Mouse (Mus musculus) midbrain, embryonic 12.5 days (tissue): ENCODE measurements around the gene Kif3a. TPM values are rescaled to one million over a fixed set of nuclear protein-coding genes. Genes with fewer than 3 reads are reported as not detected.

ENCODE experiments used
- ATAC-seq: fragments of 200-750 bp; cut with Nextera tagmentation; 2 replicates; pipeline ENCODE4 v1.8.0; 2017; ENCODE audit warnings: low read depth, moderate TSS enrichment, moderate library complexity; ENCODE audit not compliant: low FRiP score
- H3K27ac ChIP-seq: fragments of 300-500 bp; sonication (generic); replicated peaks from 2 replicates; pipeline ENCODE4 v1.5.1; 2016; ENCODE audit warnings: mild to moderate bottlenecking
- H3K27me3 ChIP-seq: fragments of 300-500 bp; sonication (generic); 2 replicates; pipeline ENCODE4 v1.6.1; 2016; ENCODE audit warnings: mild to moderate bottlenecking
- H3K36me3 ChIP-seq: fragments of 300-500 bp; sonication (generic); 2 replicates; pipeline ENCODE4 v1.6.1; 2016
- H3K4me1 ChIP-seq: fragments of 300-500 bp; sonication (generic); 2 replicates; pipeline ENCODE4 v1.6.1; 2016
- H3K4me2 ChIP-seq: fragments of 300-500 bp; sonication (generic); replicated peaks from 2 replicates; pipeline ENCODE4 v1.6.1; 2016; ENCODE audit warnings: mild to moderate bottlenecking, moderate library complexity
- H3K4me3 ChIP-seq: fragments of 300-500 bp; sonication (generic); 2 replicates; pipeline ENCODE4 v1.5.1; 2016; ENCODE audit warnings: mild to moderate bottlenecking
- H3K9ac ChIP-seq: fragments of 300-500 bp; sonication (generic); replicated peaks from 2 replicates; pipeline ENCODE4 v1.6.1; 2016; ENCODE audit warnings: mild to moderate bottlenecking, moderate library complexity
- H3K9me3 ChIP-seq: fragments of 300-500 bp; sonication (generic); 2 replicates; pipeline ENCODE4 v1.6.1; 2016; ENCODE audit warnings: mild to moderate bottlenecking
- WGBS: fragments of 180-500 bp; shearing (Covaris S2); methylation state at CpG from one replicate; pipeline ENCODE4 v1.1.7; 2016; 5-methylcytosine and 5-hydroxymethylcytosine counted together
- polyA plus RNA-seq: library from polyadenylated mRNA; unstranded; fragments of >200 nt; fragmentation: Nextera tagmentation; extraction: Ambion mirVana; gene quantifications from 2 replicates; pipeline ENCODE4 v1.2.1, GENCODE M21; 2016

Kif3a gene
- polyA plus RNA-seq, 1 experiment from 2014 or later, result 127 TPM

GRCm38 (mm10) chr11:53590368-53590768 lies 23.2 kb downstream of the Kif3a start:
- H3K4me1 ChIP-seq, result no peaks in the 10 kb centered on the region
- H3K36me3 ChIP-seq, result peaks cover 76% of the 10 kb centered on the region
- no peak overlapping the region for H3K4me2 ChIP-seq
- H3K9ac ChIP-seq, result no peak overlapping the region
- no peak for ATAC-seq
- H3K27me3 ChIP-seq, result no peaks in the 10 kb centered on the region
- H3K4me3 ChIP-seq, result no peak overlapping the region
- WGBS, result 40% methylated on average over 15 of the region's 15 CpGs
- no peak overlapping the region for H3K27ac ChIP-seq
- no peaks in the 10 kb centered on the region for H3K9me3 ChIP-seq

GRCm38 (mm10) chr11:53591116-53591515 lies 23.9 kb downstream of the Kif3a start:
- Histone ChIP-seq H3K9ac (no peak overlapping the region), H3K4me3 (no peak overlapping the region), H3K4me2 (no peak overlapping the region), H3K4me1 (no peaks in the 10 kb centered on the region), H3K27ac (no peak overlapping the region), H3K36me3 (peaks cover 75% of the 10 kb centered on the region), H3K9me3 (no peaks in the 10 kb centered on the region), H3K27me3 (no peaks in the 10 kb centered on the region)
- no peak for ATAC-seq
- 95% methylated on average over 5 of the region's 5 CpGs for WGBS

GRCm38 (mm10) chr11:53604983-53605382 lies 37.8 kb downstream of the Kif3a start:
- no peak for ATAC-seq
- Histone ChIP-seq H3K4me3 (no peak overlapping the region), H3K36me3 (peaks cover 13% of the 10 kb centered on the region), H3K4me1 (peaks cover 11% of the 10 kb centered on the region; the same call in 1 of the 2 replicates), H3K27me3 (no peaks in the 10 kb centered on the region), H3K4me2 (no peak overlapping the region), H3K27ac (no peak overlapping the region), H3K9ac (no peak overlapping the region), H3K9me3 (no peaks in the 10 kb centered on the region)
- 98% methylated on average over 3 of the region's 3 CpGs for WGBS

- Histone ChIP-seq H3K4me3 (no peak overlapping the region), H3K9me3 (no peaks in the 10 kb centered on the region), H3K4me1 (peaks cover 11% of the 10 kb centered on the region; the same call in 1 of the 2 replicates), H3K27me3 (no peaks in the 10 kb centered on the region), H3K4me2 (peak overlapping the region; percentile 35), H3K27ac (no peak overlapping the region), H3K9ac (no peak overlapping the region), H3K36me3 (peaks cover 10% of the 10 kb centered on the region)
- 4% methylated on average over 12 of the region's 12 CpGs for WGBS
- ATAC-seq, result no peak
Measured at GRCm38 (mm10) chr11:53605609-53606008, 38.4 kb downstream of the Kif3a start.

- WGBS, result 77% methylated on average over 6 of the region's 6 CpGs
- Histone ChIP-seq H3K9ac (no peak overlapping the region), H3K27ac (no peak overlapping the region), H3K4me3 (no peak overlapping the region), H3K9me3 (no peaks in the 10 kb centered on the region), H3K27me3 (no peaks in the 10 kb centered on the region), H3K4me2 (no peak overlapping the region), H3K36me3 (no peaks in the 10 kb centered on the region), H3K4me1 (peaks cover 11% of the 10 kb centered on the region; the same call in 1 of the 2 replicates)
- ATAC-seq, result no peak
Measured at GRCm38 (mm10) chr11:53609231-53609630, 42.1 kb downstream of the Kif3a start.

DNA sequence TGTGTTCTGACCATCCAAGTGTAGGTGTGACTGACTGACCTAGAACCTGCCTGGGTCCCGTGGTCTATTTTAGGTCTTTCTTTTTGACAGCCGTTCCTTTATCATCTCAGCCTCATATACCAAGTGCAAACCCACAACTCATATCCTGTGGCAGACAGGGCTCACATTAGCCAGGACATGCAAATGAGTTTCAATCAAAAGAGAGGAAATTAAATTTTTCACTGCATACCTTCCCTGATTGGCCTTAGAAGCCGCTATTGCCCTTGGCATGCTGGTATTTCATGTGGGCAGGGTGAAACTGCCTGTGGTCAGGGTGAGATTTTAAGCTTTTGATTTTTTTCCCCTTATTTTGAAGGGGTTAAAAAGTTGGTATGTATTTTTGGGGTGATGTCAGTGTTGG lies 42.5 kb downstream of the Kif3a start:
- Histone ChIP-seq H3K4me3 (no peak overlapping the region), H3K27me3 (no peaks in the 10 kb centered on the region), H3K9ac (no peak overlapping the region), H3K4me1 (peaks cover 11% of the 10 kb centered on the region; the same call in 1 of the 2 replicates), H3K4me2 (no peak overlapping the region), H3K36me3 (no peaks in the 10 kb centered on the region), H3K27ac (no peak overlapping the region), H3K9me3 (no peaks in the 10 kb centered on the region)
- WGBS, result 90% methylated on average over 3 of the region's 3 CpGs
- ATAC-seq, result no peak

GRCm38 (mm10) chr11:53615172-53615571 lies 48.0 kb downstream of the Kif3a start:
- Histone ChIP-seq H3K27ac (no peak overlapping the region), H3K4me3 (no peak overlapping the region), H3K27me3 (no peaks in the 10 kb centered on the region), H3K9me3 (no peaks in the 10 kb centered on the region), H3K4me2 (no peak overlapping the region), H3K36me3 (no peaks in the 10 kb centered on the region), H3K9ac (no peak overlapping the region), H3K4me1 (no peaks in the 10 kb centered on the region; the same call in 1 of the 2 replicates)
- ATAC-seq, result no peak
- 85% methylated on average over 6 of the region's 6 CpGs for WGBS

- no peak overlapping the region for H3K4me2 ChIP-seq
- WGBS, result 98% methylated on average over 8 of the region's 8 CpGs
- H3K36me3 ChIP-seq, result no peaks in the 10 kb centered on the region
- H3K9me3 ChIP-seq, result no peaks in the 10 kb centered on the region
- no peak overlapping the region for H3K9ac ChIP-seq
- H3K27ac ChIP-seq, result no peak overlapping the region
- no peak for ATAC-seq
- H3K4me3 ChIP-seq, result no peak overlapping the region
- no peaks in the 10 kb centered on the region for H3K27me3 ChIP-seq
- H3K4me1 ChIP-seq, result no peaks in the 10 kb centered on the region; the same call in 1 of the 2 replicates
Measured at GRCm38 (mm10) chr11:53615575-53615974, 48.4 kb downstream of the Kif3a start.

- ATAC-seq, result no peak
- 84% methylated on average over 8 of the region's 8 CpGs for WGBS
- no peaks in the 10 kb centered on the region for H3K36me3 ChIP-seq
Measured at GRCm38 (mm10) chr11:53616748-53617558, 49.8 kb downstream of the Kif3a start.

GRCm38 (mm10) chr11:53617562-53618109 lies 50.5 kb downstream of the Kif3a start:
- no peaks in the 10 kb centered on the region for H3K36me3 ChIP-seq
- WGBS, result 61% methylated on average over 4 of the region's 4 CpGs
- H3K27ac ChIP-seq, result no peak overlapping the region
- no peaks in the 10 kb centered on the region for H3K9me3 ChIP-seq
- H3K4me2 ChIP-seq, result no peak overlapping the region
- no peak for ATAC-seq
- H3K4me1 ChIP-seq, result no peaks in the 10 kb centered on the region; the same call in 1 of the 2 replicates
- H3K9ac ChIP-seq, result no peak overlapping the region
- no peak overlapping the region for H3K4me3 ChIP-seq
- no peaks in the 10 kb centered on the region for H3K27me3 ChIP-seq

More at GRCm38 (mm10) chr11:53616748-53617558, 49.8 kb downstream of the Kif3a start:
- Histone ChIP-seq H3K4me1 (no peaks in the 10 kb centered on the region; the same call in 1 of the 2 replicates), H3K27ac (no peak overlapping the region), H3K4me2 (no peak overlapping the region), H3K9ac (no peak overlapping the region), H3K27me3 (no peaks in the 10 kb centered on the region), H3K4me3 (no peak overlapping the region), H3K9me3 (no peaks in the 10 kb centered on the region)

DNA sequence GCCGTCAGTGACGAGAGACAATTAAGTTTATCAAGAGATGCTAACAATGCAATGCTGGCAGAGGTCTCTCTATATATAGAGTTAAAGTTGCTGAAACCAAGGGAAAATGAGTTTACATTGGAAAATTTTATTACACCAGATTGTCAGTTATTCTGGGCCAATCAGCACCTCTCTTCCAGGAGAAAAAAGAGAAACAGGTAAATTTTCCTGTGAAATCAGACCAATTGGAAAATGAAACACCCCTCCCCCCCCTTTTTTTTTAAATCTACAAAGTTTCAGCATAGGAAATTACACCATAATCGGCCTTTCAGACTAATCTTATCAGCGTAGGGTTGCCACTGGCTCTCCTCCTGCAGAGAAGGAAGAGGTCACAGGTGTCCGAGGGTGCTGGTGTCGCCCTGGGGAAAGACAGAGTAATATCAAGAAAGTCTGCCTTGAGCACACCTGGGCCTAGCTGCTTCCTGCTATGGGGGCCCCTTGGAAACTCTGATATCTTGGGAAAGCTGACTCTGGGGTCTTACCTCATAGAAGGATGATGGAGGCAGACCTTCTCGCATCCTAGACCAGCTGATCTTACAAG lies 51.5 kb downstream of the Kif3a start, which contains the start of gene Il4:
Il4 (minus strand) TSS at position 51 of the 580 bp plus-strand sequence.
- ATAC-seq, result no peak
- WGBS, result 84% methylated on average over 7 of the region's 7 CpGs
- Histone ChIP-seq H3K4me1 (no peaks in the 10 kb centered on the region; the same call in 1 of the 2 replicates), H3K4me3 (no peak within 1 kb of the TSS), H3K27ac (no peak within 1 kb of the TSS), H3K4me2 (no peak within 1 kb of the TSS), H3K27me3 (no peaks in the 10 kb centered on the region), H3K9ac (no peak within 1 kb of the TSS), H3K9me3 (no peaks in the 10 kb centered on the region), H3K36me3 (no peaks in the 10 kb centered on the region)

DNA sequence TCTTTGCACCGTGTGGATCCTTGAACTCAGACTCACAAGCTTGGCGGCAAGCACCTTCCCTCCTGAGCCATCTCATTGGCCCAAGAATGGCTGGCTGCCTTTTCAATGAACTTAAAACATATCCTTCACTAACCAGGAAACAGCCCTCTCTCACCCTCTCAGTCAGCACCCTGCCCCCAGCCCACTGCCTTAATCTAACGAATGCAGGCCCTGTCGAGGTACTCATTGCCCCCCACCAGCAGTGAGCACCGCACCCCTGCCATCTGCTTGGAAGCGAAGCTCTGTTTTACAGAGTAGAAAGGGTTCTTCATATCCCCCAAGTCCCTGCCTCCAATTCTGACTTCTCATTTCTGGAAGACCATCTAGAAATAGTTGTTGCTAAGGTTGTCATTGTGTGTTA lies 52.2 kb downstream of the Kif3a start:
- no peak for ATAC-seq
- H3K9me3 ChIP-seq, result 0 out of 2 replicates have a peak, but pooled peaks cover 4% of the 10 kb centered on the region
- no peak overlapping the region for H3K27ac ChIP-seq
- 70% methylated on average over 6 of the region's 6 CpGs for WGBS
- no peak overlapping the region for H3K4me2 ChIP-seq
- H3K4me3 ChIP-seq, result no peak overlapping the region
- no peak overlapping the region for H3K9ac ChIP-seq
- no peaks in the 10 kb centered on the region for H3K27me3 ChIP-seq
- H3K36me3 ChIP-seq, result no peaks in the 10 kb centered on the region
- no peaks in the 10 kb centered on the region; the same call in 1 of the 2 replicates for H3K4me1 ChIP-seq
